Mouse (Mus musculus): ENCODE results near the gene Gm11236. TPM values are rescaled to one million over a fixed set of nuclear protein-coding genes. Genes with fewer than 3 reads are reported as not detected.
"Not testable (repeated sequence)": the region's sequence is repeated elsewhere in the genome, so short reads cannot be mapped to it uniquely, and the experiment has no call there.

The Gm11236 gene
- polyA plus RNA-seq (2016; fragmentation: Nextera tagmentation; extraction: Ambion mirVana): not detected in 2 replicates

GRCm38 (mm10) chr4:73637821-73638220 lies at the start of gene Gm11236:
Gm11236 (plus strand) TSS chr4:73638121.
- not testable (repeated sequence) for H3K36me3 ChIP-seq; H3K9ac ChIP-seq; H3K27me3 ChIP-seq (replicated peaks); ATAC-seq (ENCODE audit: insufficient number of reproducible peaks, low FRiP score); H3K4me3 ChIP-seq; H3K9me3 ChIP-seq (replicated peaks); H3K27ac ChIP-seq (ENCODE audit: poor library complexity, severe bottlenecking); H3K4me1 ChIP-seq (replicated peaks); H3K4me2 ChIP-seq
- WGBS: no CpG with 5 or more reads among the region's 4 CpGs

DNA sequence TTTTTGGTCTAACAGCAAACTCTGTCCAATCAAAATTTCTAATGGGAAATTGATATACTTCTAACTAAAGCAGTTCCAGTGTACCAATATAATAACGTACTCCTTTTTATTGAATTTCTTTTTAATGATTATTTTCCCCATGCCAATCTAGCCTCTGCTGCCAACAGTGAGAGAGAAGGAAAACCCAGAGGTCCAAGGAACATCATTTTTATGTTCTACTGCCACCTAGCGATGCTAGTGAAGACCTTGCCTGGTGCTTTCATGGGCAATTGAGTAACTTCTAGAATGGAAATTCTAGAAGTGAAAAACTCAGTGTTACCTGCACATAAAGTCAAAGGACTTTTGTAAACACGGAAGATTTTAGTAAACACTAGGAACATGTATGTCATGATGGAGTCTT lies 38.7 kb upstream of the Gm11236 start:
- Histone ChIP-seq H3K9me3 (replicated peaks) (no peaks in the 10 kb centered on the region), H3K27me3 (replicated peaks) (no peaks in the 10 kb centered on the region), H3K9ac (no peak overlapping the region), H3K4me1 (replicated peaks) (no peaks in the 10 kb centered on the region), H3K27ac (ENCODE audit: poor library complexity, severe bottlenecking) (no peak overlapping the region), H3K4me3 (no peak overlapping the region), H3K4me2 (no peak overlapping the region), H3K36me3 (no peaks in the 10 kb centered on the region)
- no peak for ATAC-seq (ENCODE audit: insufficient number of reproducible peaks, low FRiP score)
- 9% methylated on average over 3 of the region's 3 CpGs for WGBS

GRCm38 (mm10) chr4:73607581-73607980 lies 30.3 kb upstream of the Gm11236 start, which contains the start of gene Gm11238:
Gm11238 (plus strand) TSS chr4:73607881.
- not testable (repeated sequence) for ATAC-seq (ENCODE audit: insufficient number of reproducible peaks, low FRiP score); H3K4me1 ChIP-seq (replicated peaks)
- WGBS: no CpG with 5 or more reads among the region's 3 CpGs

GRCm38 (mm10) chr4:73622684-73623083 lies 15.2 kb upstream of the Gm11236 start, which contains the start of gene Gm11237:
Gm11237 (plus strand) TSS chr4:73622984.
- no CpG with 5 or more reads among the region's 3 CpGs for WGBS
- H3K27me3 ChIP-seq (replicated peaks); ATAC-seq (ENCODE audit: insufficient number of reproducible peaks, low FRiP score); H3K9me3 ChIP-seq (replicated peaks); H3K36me3 ChIP-seq; H3K27ac ChIP-seq (ENCODE audit: poor library complexity, severe bottlenecking); H3K4me1 ChIP-seq (replicated peaks); H3K4me2 ChIP-seq; H3K4me3 ChIP-seq; H3K9ac ChIP-seq: not testable (repeated sequence)

More at GRCm38 (mm10) chr4:73607581-73607980, 30.3 kb upstream of the Gm11236 start, which contains the start of gene Gm11238:
- H3K4me3 ChIP-seq; H3K27ac ChIP-seq (ENCODE audit: poor library complexity, severe bottlenecking); H3K4me2 ChIP-seq; H3K9me3 ChIP-seq (replicated peaks); H3K27me3 ChIP-seq (replicated peaks); H3K9ac ChIP-seq; H3K36me3 ChIP-seq: not testable (repeated sequence)

GRCm38 (mm10) chr4:73661864-73662263 lies 23.9 kb downstream of the Gm11236 start:
- H3K4me1 ChIP-seq (replicated peaks); ATAC-seq (ENCODE audit: insufficient number of reproducible peaks, low FRiP score); H3K9me3 ChIP-seq (replicated peaks); H3K27ac ChIP-seq (ENCODE audit: poor library complexity, severe bottlenecking); H3K4me3 ChIP-seq; H3K36me3 ChIP-seq; H3K9ac ChIP-seq; H3K4me2 ChIP-seq; H3K27me3 ChIP-seq (replicated peaks): not testable (repeated sequence)
- 72% methylated on average over 4 of the region's 4 CpGs for whole genome bisulfite sequencing

- H3K36me3 ChIP-seq; H3K4me1 ChIP-seq (replicated peaks); H3K4me3 ChIP-seq; H3K27me3 ChIP-seq (replicated peaks); H3K27ac ChIP-seq (ENCODE audit: poor library complexity, severe bottlenecking); ATAC-seq (ENCODE audit: insufficient number of reproducible peaks, low FRiP score); H3K9ac ChIP-seq; H3K9me3 ChIP-seq (replicated peaks); H3K4me2 ChIP-seq: not testable (repeated sequence)
- no CpG with 5 or more reads among the region's 4 CpGs for WGBS
Measured at GRCm38 (mm10) chr4:73668054-73668453, 30.1 kb downstream of the Gm11236 start, which contains the start of gene Gm11239. Gm11239 (plus strand) TSS chr4:73668354.

DNA sequence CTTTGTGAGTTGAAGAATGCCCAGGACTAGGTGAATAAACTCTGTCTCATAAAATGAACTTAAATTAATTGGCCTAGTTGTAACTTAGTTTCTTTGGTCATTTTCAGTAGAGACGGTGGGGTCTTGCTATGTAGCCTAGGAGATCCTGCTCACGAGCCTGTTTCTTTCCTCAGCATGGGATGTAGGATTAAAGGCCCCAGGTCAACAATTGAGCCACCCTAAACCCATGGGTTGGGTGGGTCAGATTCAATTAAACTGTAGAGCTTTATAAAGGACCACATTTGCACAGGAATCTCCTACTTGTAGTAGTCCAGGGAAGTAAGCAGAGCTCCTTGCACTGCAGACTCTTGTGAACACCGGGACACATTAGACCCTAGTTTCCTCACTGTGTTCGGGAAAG lies 45.3 kb downstream of the Gm11236 start, which contains the start of gene Gm428:
Gene Gm428, plus strand, starts transcription at position 301 of the 400 bp plus-strand sequence.
- H3K27me3 ChIP-seq (replicated peaks); H3K4me2 ChIP-seq; H3K9me3 ChIP-seq (replicated peaks); H3K9ac ChIP-seq; H3K36me3 ChIP-seq; ATAC-seq (ENCODE audit: insufficient number of reproducible peaks, low FRiP score); H3K4me3 ChIP-seq; H3K27ac ChIP-seq (ENCODE audit: poor library complexity, severe bottlenecking); H3K4me1 ChIP-seq (replicated peaks): not testable (repeated sequence)
- 76% methylated on average over 2 of the region's 4 CpGs for WGBS

Other genes starting within 250 kb of the Gm11236 start
- gene Gm11487, start 233.0 kb upstream of the Gm11236 start, polyA plus RNA-seq (2016; fragmentation: Nextera tagmentation; extraction: Ambion mirVana): not detected in 2 replicates
- gene Gm11238, start 30.2 kb upstream of the Gm11236 start, polyA plus RNA-seq (2016; fragmentation: Nextera tagmentation; extraction: Ambion mirVana): not detected in 2 replicates
- gene Gm11237, start 15.1 kb upstream of the Gm11236 start, polyA plus RNA-seq (2016; fragmentation: Nextera tagmentation; extraction: Ambion mirVana): not detected in 2 replicates
- not detected in 2 replicates for gene Gm11239, start 30.2 kb downstream of the Gm11236 start, polyA plus RNA-seq (2016; fragmentation: Nextera tagmentation; extraction: Ambion mirVana)
- gene Gm428, start 45.4 kb downstream of the Gm11236 start, polyA plus RNA-seq (2016; fragmentation: Nextera tagmentation; extraction: Ambion mirVana): not detected in 2 replicates
- gene Rasef, start 152.9 kb downstream of the Gm11236 start, polyA plus RNA-seq (2016; fragmentation: Nextera tagmentation; extraction: Ambion mirVana): 0.44 and 0.65 TPM in 2 replicates
- gene Gm11758, start 238.1 kb downstream of the Gm11236 start, polyA plus RNA-seq (2016; fragmentation: Nextera tagmentation; extraction: Ambion mirVana): not detected in 2 replicates

Data from heart, embryonic 12.5 days (tissue).